Mouse (Mus musculus) erythroblast, embryonic 14.5 days (primary cell): Measurements from ENCODE around the gene Kcnma1.

Source experiments
- GATA1 ChIP-seq: IDR thresholded peaks from 2 replicates; pipeline ENCODE4 v1.6.1; 2012; ENCODE audit warnings: low read length, inconsistent platforms, mixed read lengths
- TAL1 ChIP-seq: IDR thresholded peaks from 3 replicates; pipeline ENCODE4 v1.6.1; 2012; ENCODE audit warnings: low read length, inconsistent platforms, mixed read lengths

DNA sequence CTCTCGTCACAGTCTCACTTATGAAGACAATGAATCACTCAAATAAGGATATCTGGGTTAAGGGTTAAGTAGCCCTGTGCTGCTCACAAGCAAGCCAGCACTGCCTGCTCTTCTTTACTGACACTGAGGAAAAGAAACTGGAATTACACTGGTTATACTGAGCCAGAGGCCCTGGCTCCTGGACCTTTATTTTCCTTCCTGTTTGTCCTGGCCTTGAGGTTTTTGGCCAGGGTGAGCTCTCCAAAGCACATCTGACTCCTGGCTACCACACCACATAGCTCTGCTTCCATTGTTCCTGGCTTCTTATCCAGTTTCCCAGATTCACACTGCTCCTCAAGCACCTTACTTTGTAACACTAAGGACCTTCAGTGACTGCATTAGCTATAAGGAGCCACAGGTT, 242.5 kb downstream of the Kcnma1 start:
- TF ChIP-seq GATA1, result no peak
- TF ChIP-seq TAL1, result no peak
